Mouse (Mus musculus): ENCODE results near the gene Nprl3. TPM values are rescaled to one million over a fixed set of nuclear protein-coding genes. Genes with fewer than 3 reads are reported as not detected.
A peak's percentile ranks its signal among the peaks of the same experiment; 100 is the strongest.

Gene Nprl3
- polyA plus RNA-seq, 1 experiment from 2014 or later, result 46.9 TPM

DNA sequence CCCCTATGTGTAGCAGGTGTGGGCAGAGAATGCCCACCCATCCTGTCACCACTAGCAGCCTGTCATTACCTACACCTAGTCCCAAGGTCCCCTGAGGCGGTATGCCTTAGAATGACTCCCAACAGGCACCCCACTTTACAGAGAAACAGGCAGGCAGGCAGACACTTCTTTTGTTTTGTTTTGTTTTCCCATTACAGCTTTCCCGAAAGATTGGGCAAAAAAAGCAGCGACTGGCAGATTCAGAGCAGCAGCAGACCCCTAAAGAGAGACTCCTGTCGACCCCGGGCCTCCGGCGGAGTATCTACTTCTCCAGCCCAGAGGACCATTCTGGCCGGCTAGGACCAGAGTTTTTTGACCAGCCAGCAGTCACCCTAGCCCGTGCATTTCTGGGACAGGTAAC, 40.0 kb downstream of the Nprl3 start:
- no peak overlapping the region for H3K4me3 ChIP-seq
- H3K27ac ChIP-seq, result no peak overlapping the region
- H3K9me3 ChIP-seq, result no peaks in the 10 kb centered on the region
- H3K9ac ChIP-seq, result no peak overlapping the region
- 92% methylated on average over 9 of the region's 9 CpGs for WGBS
- no peak for ATAC-seq (ENCODE audit: low FRiP score, low read depth)
- H3K27me3 ChIP-seq (replicated peaks), result peaks cover 9% of the 10 kb centered on the region
- H3K4me1 ChIP-seq, result peaks cover 27% of the 10 kb centered on the region
- H3K36me3 ChIP-seq, result peaks cover 35% of the 10 kb centered on the region
- peak overlapping the region; percentile 80 for H3K4me2 ChIP-seq (replicated peaks)

- H3K27ac ChIP-seq, result no peak overlapping the region
- peaks cover 33% of the 10 kb centered on the region for H3K4me1 ChIP-seq
Measured at GRCm38 (mm10) chr11:32227041-32227440, 40.5 kb downstream of the Nprl3 start.

DNA sequence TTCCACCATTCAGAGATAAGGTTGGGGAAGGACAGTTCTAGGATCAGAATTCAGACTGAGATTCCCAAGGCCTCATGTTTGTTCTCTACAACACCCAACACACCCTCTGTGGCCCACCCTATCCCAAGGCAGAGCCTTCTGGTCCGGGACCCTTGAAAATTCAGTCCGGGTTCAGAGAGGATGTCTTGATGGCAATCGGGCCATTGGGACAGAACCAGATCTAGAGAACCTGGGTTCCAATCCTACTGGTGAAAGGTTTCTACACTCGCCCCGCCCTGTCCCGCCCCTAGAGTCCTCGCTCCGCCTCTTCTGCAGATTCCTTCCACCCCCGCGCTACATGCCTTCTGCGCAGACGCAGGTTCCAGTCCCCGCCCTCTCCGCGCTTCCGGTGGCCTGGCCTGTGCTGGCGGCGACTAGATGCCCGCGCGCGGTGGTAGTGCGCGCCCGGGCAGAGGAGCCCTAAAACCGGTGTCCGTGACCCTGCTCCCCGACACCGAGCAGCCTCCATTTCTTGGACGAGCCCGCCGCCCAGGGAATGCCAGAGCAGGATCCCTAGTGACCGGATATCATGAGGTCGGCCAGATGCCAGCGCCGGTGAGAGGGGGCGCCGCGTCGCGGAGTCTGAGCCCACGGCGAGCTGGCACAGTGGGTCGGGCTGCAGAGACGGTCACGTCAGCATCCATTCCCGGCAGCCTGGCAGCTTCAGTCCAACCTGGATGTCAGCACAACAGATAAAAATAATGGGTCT, 41.2 kb downstream of the Nprl3 start, which contains the start of gene Mpg:
Gene Mpg (plus strand): TSS at position 382 of the 748 bp plus-strand sequence.
- H3K4me3 ChIP-seq, result peak within 1 kb of the TSS; percentile 63
- H3K9me3 ChIP-seq, result no peaks in the 10 kb centered on the region
- H3K4me1 ChIP-seq, result peaks cover 38% of the 10 kb centered on the region
- H3K36me3 ChIP-seq, result peaks cover 23% of the 10 kb centered on the region
- peak within 1 kb of the TSS; percentile 29; the same call in 1 of the 2 replicates for H3K27ac ChIP-seq
- H3K9ac ChIP-seq, result peak within 1 kb of the TSS; percentile 77
- peaks cover 10% of the 10 kb centered on the region for H3K27me3 ChIP-seq (replicated peaks)
- H3K4me2 ChIP-seq (replicated peaks), result peak within 1 kb of the TSS; percentile 80
- peak; percentile 79 for ATAC-seq (ENCODE audit: low FRiP score, low read depth)
- 3% methylated on average over 47 of the region's 47 CpGs for WGBS

More at GRCm38 (mm10) chr11:32227041-32227440, 40.5 kb downstream of the Nprl3 start:
- Histone ChIP-seq H3K4me3 (peak overlapping the region; percentile 63), H3K9ac (peak overlapping the region; percentile 77), H3K9me3 (no peaks in the 10 kb centered on the region), H3K36me3 (peaks cover 30% of the 10 kb centered on the region), H3K4me2 (replicated peaks) (peak overlapping the region; percentile 80), H3K27me3 (replicated peaks) (peaks cover 10% of the 10 kb centered on the region)
- 60% methylated on average over 1 of the region's 1 CpGs for WGBS
- peak; percentile 4; the same call in 1 of the 2 replicates for ATAC-seq (ENCODE audit: low FRiP score, low read depth)

DNA sequence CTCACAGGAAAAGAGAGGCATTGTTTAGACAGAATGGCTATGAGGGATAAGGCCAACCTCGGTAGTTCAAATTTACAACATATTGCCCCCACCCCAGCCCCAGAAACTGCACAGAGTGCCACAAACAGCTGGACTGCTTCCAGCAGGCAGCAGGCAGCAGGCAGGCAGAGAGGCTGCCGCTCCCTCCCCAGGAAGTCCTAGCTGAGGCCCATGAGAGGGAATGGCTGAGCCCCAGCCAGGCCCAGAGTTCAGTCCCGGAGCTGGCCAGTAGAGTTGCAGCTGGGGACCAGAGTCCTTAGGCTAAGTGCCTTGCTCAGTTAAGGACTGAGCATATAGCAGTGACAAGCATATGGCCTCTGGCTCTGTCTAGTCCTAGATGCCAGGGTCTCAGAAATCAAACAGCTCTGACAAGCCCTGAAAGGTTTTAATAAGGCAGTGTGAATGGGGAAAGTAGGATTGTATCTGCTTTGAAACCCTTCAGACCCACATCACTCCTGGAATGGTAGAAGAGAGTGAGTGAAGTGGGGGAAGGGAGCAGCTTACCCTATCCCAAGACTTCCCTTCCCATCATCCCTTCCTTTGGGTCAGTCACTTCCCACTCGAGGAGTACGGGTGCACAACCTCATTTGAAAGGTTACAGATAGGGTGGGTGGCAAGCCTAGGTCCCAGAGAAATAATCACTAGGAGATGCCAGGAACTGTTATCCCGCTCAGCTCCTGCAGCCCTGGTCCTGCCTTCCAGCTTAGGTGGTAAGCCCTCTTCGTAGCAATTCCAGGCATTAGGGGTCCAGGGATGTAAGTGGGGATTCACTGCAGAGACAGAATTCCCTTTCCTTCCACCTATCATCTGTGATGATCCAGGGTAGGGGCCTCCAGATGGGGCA, 42.0 kb downstream of the Nprl3 start:
- H3K4me1 ChIP-seq, result peaks cover 47% of the 10 kb centered on the region
- H3K27ac ChIP-seq, result no peak overlapping the region
- no peak for ATAC-seq (ENCODE audit: low FRiP score, low read depth)
- peaks cover 10% of the 10 kb centered on the region for H3K27me3 ChIP-seq (replicated peaks)
- H3K36me3 ChIP-seq, result peaks cover 14% of the 10 kb centered on the region
- H3K4me3 ChIP-seq, result 0 out of 2 replicates have a peak overlapping the region, but pooled peaks have one; percentile 63
- no peaks in the 10 kb centered on the region for H3K9me3 ChIP-seq
- 61% methylated on average over 7 of the region's 7 CpGs for WGBS
- H3K4me2 ChIP-seq (replicated peaks), result peak overlapping the region; percentile 80; the same call in 1 of the 2 replicates
- H3K9ac ChIP-seq, result no peak overlapping the region

DNA sequence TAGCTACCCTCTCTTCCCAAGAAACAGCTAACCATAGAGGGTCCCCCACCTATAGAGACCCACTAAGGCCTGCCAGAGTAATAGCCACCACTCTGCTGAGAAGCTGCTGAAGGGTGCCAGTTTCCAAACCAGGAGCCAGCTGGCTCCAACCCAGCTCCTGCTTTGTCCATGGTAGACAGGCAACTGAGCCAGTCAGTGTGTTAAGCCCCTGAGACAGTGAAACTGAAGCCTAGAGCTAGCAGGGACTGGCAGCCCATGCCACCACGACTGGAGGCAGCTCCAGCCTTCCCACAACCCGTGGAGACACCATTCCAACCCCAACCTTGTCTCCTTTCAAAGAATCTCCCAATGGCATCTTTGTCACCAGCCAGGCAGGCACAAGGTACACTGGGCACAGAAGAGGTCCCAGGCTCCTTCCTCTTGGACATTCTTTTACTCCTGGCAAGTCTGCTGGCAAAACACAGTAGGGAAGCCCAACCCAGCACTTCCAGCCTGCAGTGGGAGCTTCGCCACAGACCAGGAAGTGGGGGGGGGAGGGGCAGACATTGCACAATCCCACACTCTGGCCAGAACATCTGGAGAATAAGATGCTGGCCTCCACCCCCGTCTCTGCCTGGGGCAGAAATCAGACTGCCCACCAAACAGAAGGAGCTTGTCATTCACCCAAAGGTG, 42.9 kb downstream of the Nprl3 start:
- H3K4me2 ChIP-seq (replicated peaks), result 0 out of 2 replicates have a peak overlapping the region, but pooled peaks have one; percentile 12
- H3K9me3 ChIP-seq, result no peaks in the 10 kb centered on the region
- no peak for ATAC-seq (ENCODE audit: low FRiP score, low read depth)
- H3K9ac ChIP-seq, result no peak overlapping the region
- peaks cover 10% of the 10 kb centered on the region for H3K27me3 ChIP-seq (replicated peaks)
- peaks cover 53% of the 10 kb centered on the region for H3K4me1 ChIP-seq
- peaks cover 13% of the 10 kb centered on the region for H3K36me3 ChIP-seq
- 37% methylated on average over 4 of the region's 4 CpGs for WGBS
- no peak overlapping the region for H3K27ac ChIP-seq
- no peak overlapping the region for H3K4me3 ChIP-seq

DNA sequence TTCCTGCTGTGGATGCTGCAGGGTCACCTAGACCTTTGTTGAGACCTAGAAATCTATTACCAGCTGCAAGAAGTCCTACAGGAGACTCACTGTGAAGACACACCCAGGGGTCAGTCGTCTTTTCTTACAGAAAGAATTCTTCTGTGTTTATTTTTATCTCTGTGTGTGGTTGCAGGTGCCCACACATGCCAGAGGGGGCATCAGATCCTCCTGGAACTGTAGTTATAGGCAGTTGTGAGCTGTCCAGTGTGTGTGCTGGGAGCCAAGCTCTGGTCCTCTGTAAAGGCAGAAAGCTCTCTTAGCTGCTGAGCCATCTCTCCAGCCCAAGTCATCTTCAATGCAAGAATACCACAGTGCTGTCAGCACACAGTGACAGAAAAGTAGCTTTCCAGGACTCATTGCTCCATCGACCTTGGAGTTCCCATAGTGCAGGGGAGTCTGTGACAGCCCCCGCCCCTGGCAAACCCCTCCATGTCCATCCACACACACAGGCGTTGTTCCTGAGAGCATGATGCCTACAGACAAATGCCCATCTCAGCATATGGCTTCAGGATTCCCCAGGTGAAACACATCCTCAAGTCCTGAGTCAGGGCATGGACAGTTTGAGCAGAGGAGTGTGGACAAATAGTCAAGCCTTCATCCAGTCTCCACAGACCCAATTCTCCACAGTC, 44.1 kb downstream of the Nprl3 start:
- Histone ChIP-seq H3K9ac (no peak overlapping the region), H3K4me1 (peaks cover 62% of the 10 kb centered on the region), H3K9me3 (no peaks in the 10 kb centered on the region), H3K27me3 (replicated peaks) (peaks cover 10% of the 10 kb centered on the region), H3K36me3 (peaks cover 2% of the 10 kb centered on the region; the same call in 1 of the 2 replicates), H3K4me2 (replicated peaks) (no peak overlapping the region; the same call in 1 of the 2 replicates), H3K4me3 (no peak overlapping the region), H3K27ac (no peak overlapping the region)
- 73% methylated on average over 4 of the region's 4 CpGs for WGBS
- ATAC-seq (ENCODE audit: low FRiP score, low read depth), result no peak

DNA sequence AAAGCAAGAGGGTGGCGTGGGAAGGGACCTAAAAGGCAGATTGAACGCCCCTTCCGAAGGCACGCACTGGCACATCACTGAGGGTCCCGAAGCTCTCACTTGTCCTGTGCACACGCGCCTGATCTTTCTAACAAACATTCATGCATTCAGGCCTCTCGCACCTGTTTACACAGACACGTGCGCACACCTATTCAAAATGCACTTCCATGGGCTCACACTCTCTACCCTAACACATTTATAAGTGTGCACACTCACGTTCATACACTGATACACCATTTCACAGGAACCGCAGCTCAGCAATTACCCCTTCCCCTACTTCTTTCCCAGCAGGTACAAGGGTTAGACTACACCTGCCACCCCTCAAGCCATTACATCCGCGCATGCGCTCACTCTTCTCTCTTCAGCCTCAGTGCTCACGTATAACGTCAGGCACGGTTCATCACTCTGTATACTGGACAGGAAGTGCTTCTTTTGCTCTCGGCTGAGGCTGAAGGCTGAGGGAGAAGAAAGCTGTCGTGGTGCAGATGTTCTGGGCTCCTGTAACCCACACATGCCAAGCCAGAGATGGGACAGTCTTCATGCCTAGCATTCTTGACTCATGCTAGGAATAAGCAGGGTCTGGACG, 44.8 kb downstream of the Nprl3 start:
- Histone ChIP-seq H3K9ac (peak overlapping the region; percentile 88; the same call in 1 of the 2 replicates), H3K9me3 (no peaks in the 10 kb centered on the region), H3K4me2 (replicated peaks) (peak overlapping the region; percentile 91), H3K27ac (no peak overlapping the region), H3K4me3 (peak overlapping the region; percentile 77), H3K36me3 (no peaks in the 10 kb centered on the region), H3K4me1 (peaks cover 63% of the 10 kb centered on the region), H3K27me3 (replicated peaks) (peaks cover 10% of the 10 kb centered on the region)
- 9% methylated on average over 21 of the region's 21 CpGs for WGBS
- no peak for ATAC-seq (ENCODE audit: low FRiP score, low read depth)

DNA sequence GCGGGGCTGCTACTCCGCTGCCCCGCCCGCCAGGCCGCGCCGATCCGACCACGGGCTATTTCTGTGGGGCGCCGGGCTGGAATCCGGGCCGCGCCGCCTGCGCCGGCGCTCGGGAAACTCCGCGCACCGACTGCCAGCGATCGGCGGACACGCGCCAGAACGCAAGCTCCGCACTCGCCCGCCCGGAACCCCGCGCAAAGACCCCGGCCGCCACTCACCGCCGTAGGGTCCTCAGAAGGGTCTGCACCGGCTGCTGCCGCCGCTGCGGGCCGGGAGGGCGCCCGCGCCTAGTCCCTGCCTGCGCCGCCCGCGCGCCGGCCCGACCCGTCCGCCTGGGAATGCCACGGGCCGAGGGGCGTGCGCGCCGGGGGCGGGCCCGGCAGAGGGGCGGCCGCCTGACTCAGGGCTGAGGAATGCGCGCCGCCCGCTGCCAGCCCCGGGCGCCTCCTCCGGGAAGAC, 45.5 kb downstream of the Nprl3 start, which contains the start of gene Rhbdf1:
Gene Rhbdf1 (minus strand): TSS at position 350 of the 459 bp plus-strand sequence.
- peak; percentile 22; the same call in 1 of the 2 replicates for ATAC-seq (ENCODE audit: low FRiP score, low read depth)
- WGBS, result 1% methylated on average over 72 of the region's 72 CpGs
- H3K27ac ChIP-seq, result no peak within 1 kb of the TSS
- H3K9ac ChIP-seq, result peak within 1 kb of the TSS; percentile 88
- H3K9me3 ChIP-seq, result no peaks in the 10 kb centered on the region
- no peaks in the 10 kb centered on the region for H3K36me3 ChIP-seq
- H3K4me1 ChIP-seq, result peaks cover 57% of the 10 kb centered on the region
- peaks cover 10% of the 10 kb centered on the region for H3K27me3 ChIP-seq (replicated peaks)
- H3K4me3 ChIP-seq, result peak within 1 kb of the TSS; percentile 77
- peak within 1 kb of the TSS; percentile 91 for H3K4me2 ChIP-seq (replicated peaks)

DNA sequence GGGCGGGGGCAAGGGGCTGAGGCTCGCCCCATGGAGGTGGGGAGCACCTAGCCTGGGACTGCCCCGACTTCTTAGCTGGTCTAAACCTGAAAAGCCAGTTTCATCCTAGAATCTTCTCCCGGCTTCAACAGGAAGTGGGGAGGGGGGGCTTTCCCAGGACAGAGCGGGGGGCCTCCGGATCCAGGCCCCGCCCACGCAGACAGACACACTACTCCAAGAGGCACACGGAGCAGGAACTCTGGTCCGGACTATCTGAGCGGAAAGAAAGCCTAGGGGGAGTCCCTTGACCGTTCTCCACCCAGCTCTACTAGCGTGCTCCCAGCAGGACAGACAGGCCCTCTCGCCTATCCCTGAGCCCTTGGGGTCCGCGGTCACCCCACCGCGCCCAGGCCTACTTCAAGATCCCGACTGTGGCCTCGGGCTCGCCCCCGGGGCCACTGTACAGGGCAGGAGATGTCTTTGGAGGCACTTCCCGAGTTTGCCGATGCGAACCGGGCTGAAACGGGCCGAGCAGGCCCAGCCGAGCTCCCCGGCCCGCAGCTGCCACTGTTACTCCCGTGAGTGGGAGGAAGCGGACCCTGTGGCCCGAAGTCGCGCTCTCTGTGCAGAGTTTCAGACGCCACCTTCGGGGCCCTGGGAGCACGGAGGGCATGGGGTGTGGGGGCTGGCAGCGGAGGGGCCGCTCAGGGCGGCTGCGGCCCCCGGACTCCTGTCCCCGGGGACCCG, 46.1 kb downstream of the Nprl3 start:
- peak; percentile 15 for ATAC-seq (ENCODE audit: low FRiP score, low read depth)
- peak overlapping the region; percentile 88 for H3K9ac ChIP-seq
- no peaks in the 10 kb centered on the region for H3K36me3 ChIP-seq
- peak overlapping the region; percentile 77 for H3K4me3 ChIP-seq
- WGBS, result 2% methylated on average over 44 of the region's 46 CpGs
- peaks cover 10% of the 10 kb centered on the region for H3K27me3 ChIP-seq (replicated peaks)
- H3K9me3 ChIP-seq, result no peaks in the 10 kb centered on the region
- H3K27ac ChIP-seq, result no peak overlapping the region
- peaks cover 52% of the 10 kb centered on the region for H3K4me1 ChIP-seq
- H3K4me2 ChIP-seq (replicated peaks), result peak overlapping the region; percentile 91

DNA sequence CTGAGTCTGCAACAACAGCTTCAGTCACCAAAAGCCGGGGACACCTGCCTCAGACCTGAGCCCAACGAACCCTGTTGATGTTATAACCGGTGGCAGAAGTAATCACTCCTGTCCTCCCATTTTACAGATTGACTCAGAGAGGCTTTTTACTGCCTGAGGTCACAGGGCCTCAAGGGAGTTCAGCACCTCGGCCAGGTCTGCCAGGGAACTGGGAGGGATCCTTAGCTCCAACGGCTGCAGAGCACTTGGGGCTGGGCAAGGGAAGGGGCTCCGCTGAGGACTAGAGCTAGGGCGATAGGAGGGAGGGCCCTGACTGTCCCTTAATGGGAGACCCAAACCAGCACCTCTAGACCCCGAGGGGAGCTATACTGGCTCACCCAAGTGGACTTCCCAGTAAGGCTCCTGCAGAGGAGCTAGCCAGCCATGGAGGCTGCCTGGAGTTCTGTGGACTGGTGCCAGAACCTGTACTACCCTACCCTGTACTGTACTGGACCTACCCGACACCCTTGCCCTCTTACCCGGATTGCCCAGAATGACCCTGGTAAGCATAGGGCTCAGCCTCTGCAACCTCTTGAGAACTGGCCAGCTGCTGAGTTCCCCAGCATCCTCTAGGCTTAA, 46.8 kb downstream of the Nprl3 start:
- H3K36me3 ChIP-seq, result no peaks in the 10 kb centered on the region
- WGBS, result 35% methylated on average over 10 of the region's 10 CpGs
- H3K9me3 ChIP-seq, result no peaks in the 10 kb centered on the region
- H3K27ac ChIP-seq, result no peak overlapping the region
- peak overlapping the region; percentile 77 for H3K4me3 ChIP-seq
- H3K4me1 ChIP-seq, result peaks cover 52% of the 10 kb centered on the region
- peaks cover 10% of the 10 kb centered on the region for H3K27me3 ChIP-seq (replicated peaks)
- peak overlapping the region; percentile 91 for H3K4me2 ChIP-seq (replicated peaks)
- ATAC-seq (ENCODE audit: low FRiP score, low read depth), result peak; percentile 5; the same call in 1 of the 2 replicates
- H3K9ac ChIP-seq, result peak overlapping the region; percentile 88
